Mouse (Mus musculus) layer of hippocampus, postnatal 14 days (tissue): ENCODE measurements around the gene Spsb2. TPM values are rescaled to one million over a fixed set of nuclear protein-coding genes. Genes with fewer than 3 reads are reported as not detected.

Experiments used
- DNase-seq, 2 experiments: peaks; one replicate each; pipeline ENCODE4 v3.0.0; 2021 to 2022; ENCODE audit warnings: low spot score in 2 of 2, mixed read lengths in 1 of 2
- total RNA-seq, 2 experiments: library from RNA; stranded (reverse); gene quantifications; 2 replicates each; pipeline ENCODE4 v1.2.3; 2021

The Spsb2 gene
- total RNA-seq, 2 experiments from 2014 or later = 5.7 to 6.7 TPM

DNA sequence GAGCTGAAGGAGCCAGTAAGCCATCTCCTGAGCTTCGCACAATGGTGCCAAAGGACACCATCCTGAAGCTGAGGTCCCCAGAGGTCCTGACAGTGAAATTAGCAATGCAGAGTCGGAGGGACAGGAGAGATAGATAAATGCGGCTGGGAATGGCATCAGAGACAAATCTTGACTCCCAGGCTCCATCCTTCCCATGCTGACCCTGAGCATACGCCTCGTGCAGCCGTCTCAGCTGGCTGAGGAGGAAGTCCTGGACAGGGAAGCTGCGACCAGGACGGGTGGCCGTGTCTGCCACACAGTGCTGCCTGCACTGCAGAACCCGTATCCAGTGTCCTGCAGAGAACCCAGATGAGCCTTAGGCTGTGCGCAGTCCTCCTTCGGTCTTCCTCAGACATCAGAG lies 46.2 kb downstream of the Spsb2 start:
- DNase-seq = no peak

DNA sequence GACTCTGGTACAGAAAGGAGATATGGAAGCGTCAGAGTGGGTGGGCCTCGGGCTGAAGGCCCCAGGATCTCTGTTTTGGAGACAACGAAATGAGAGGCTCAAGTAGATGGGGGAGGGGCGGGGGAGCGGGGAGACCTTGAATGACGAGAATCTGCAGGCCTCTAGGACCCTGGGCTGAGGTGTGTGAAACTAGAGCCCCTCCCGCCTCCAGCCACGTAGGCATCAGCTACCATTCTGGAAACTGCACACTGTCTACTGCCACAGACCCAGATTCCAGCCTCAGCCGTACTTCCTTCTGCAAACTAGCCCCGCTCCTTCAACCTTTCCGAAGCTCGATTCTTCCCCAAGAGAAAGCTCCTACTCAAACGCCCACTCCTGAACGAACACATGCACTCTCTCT lies 47.9 kb downstream of the Spsb2 start:
- DNase-seq = peak; percentile 35 to 52

DNA sequence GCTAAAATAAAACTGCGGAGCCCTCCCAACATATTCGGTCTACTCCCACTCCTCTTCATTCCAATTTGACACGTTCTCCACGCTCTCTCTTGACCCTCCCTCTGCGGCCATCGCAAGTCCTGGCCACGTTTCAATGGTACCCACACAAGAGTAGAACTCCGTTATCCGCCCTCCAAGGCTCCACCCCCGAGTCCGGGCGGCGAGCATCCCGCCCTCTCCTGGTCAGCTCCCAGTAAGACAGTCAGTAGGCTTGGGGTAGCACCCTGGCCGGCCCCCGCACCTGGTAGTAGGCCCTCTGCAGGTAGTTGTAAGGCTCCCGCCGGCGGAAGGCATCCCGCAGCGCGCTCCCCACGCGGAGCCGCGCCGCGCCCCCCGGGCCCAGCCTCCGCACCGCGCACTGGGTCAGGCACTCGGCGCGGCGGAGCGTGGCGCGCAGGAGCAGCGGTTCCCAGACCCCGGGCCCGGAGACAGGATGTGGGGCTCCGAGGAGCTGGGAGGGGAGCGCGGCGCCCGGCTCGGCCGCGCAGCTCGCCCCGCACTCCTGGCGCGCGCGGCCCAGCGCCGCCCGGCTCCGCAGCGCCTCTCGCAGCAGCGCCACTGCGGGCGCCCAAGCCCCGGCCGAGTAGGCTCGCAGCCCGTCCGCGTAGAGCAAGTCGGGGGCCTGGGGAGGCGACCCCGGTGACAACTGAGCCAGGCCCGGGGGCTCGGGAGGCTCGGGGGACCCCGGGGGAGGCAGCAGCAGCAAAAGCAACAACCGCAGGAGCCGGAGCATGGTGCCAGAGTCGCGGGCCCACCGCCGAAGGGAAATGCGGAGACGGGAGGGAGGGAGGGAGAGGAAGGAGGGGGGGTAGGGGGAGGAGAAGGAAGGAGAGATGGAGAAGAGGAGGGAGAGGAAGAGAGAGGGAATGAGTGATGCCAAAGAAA lies 48.7 kb downstream of the Spsb2 start, which contains the start of gene P3h3:
TSS of gene P3h3 (minus strand) at position 837 of the 924 bp plus-strand sequence.
- DNase-seq = peak; percentile 88 to 89

DNA sequence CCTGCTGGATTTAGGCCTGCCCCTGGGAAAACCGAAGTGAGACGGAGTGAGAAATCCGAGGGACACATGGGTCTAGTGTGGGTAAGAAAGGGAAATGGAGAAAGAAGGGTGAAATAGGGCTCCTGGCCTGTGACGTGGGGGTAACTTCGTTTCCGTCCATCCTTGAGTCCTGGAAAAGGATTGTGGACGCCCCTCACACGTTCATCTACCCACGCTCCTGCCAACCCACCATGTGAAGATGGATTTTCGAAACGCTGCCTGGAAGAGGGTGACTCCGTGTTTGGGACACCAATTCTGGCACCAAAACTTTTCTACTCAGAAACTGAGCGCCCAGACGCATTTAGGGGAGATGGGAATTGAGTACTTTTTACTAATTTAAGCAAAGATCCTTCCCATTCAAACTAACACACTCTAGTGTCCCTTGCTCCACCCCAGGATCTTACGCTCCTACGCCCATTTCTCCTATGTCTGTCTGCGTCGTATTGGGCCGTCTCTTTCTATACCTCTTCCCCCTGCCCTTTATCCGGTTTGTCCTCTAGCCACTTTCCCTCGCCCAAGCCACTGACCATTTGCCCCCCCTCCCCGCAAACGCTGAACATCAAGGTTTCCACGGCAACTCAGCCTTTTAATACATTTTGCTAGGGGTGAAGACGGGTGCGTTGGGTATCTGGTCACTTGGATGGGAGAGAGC lies 49.5 kb downstream of the Spsb2 start:
- DNase-seq = no peak

DNA sequence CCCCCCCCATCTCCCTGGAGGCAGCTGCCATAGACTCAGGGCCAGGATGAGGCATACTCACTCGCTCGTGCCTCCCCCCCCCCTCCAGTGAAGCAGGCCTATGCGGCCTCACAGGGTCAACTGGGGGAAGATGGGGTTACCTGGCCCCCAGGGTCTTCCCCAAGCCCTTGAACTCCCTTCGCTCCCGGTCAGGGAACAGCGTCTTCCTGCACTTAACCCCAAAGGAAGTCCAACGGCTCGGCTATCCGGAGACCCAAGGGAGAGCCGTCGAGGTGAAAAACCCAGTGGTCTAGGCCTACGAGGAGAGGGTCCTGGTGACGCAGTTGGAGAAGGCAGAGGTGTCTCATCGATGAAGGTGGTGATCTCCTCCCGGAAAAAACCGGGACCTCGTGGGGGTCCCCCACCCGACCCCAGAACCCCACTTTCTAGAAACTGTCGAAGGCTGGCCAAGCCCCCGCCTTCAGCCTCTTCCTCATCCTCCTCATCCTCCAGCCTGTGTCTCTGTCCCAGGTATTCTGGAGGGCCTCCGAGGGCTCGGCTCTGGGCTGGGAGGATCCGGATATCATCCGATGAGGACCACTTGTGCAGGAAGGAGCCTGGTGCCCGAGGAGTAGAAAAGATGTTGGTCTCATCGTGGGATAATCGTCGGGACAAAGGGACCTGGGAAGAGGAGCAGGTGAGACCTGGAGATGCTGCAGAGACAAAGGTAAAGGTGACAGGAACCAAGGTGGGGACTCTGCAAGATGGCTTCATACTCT lies 50.3 kb downstream of the Spsb2 start:
- no peak for DNase-seq

DNA sequence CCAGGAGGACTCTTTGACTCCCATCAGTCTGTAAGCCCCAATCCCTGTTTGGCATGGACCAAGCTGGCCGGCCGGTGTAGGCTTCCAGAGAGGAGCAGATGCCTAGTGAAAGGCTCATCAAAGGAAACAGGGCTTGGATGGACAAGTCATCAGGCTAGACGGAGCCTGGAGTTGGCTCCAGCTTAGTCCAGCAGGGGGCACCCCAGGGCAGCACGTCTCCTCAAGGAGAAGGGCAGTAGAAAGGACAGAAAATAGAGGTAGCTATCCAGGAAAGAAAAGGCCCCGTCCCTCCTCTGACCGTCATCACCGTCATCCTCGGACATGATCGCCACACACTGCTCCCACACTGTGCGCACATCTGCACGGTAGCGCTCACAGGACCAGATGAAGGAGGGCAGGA lies 51.3 kb downstream of the Spsb2 start:
- DNase-seq = peak; percentile 87 to 89

Other genes with a start within 250 kb of the Spsb2 start
- not detected for gene C1rb, start 238.4 kb upstream of the Spsb2 start, total RNA-seq
- gene C1s2, start 172.6 kb upstream of the Spsb2 start, total RNA-seq = under 1 TPM; 0.23 to 0.29 TPM
- gene Lpcat3, start 145.6 kb upstream of the Spsb2 start, total RNA-seq = 10 to 100 TPM; 42.3 to 45.3 TPM
- gene Emg1, start 96.5 kb upstream of the Spsb2 start, total RNA-seq = 10 to 100 TPM; 50.7 to 51.1 TPM
- 100 to 1,000 TPM; 138 to 141 TPM for gene Phb2, start 96.3 kb upstream of the Spsb2 start, total RNA-seq
- gene Ptpn6, start 69.9 kb upstream of the Spsb2 start, total RNA-seq = 1 to 10 TPM; 3.8 to 5.7 TPM
- 100 to 1,000 TPM; 297 to 325 TPM for gene Grcc10, start 67.3 kb upstream of the Spsb2 start, total RNA-seq
- 1 to 10 TPM in 1 of 2 experiments, not detected in 1; 1.3 TPM for gene Gm45234, start 52.6 kb upstream of the Spsb2 start, total RNA-seq
- 100 to 1,000 TPM; 147 to 149 TPM for gene Atn1, start 52.1 kb upstream of the Spsb2 start, total RNA-seq
- gene Eno2, start 39.0 kb upstream of the Spsb2 start, total RNA-seq = 100 to 1,000 TPM; 667 to 671 TPM
- 1 to 10 TPM; 1.6 to 3.4 TPM for gene Lrrc23, start 28.9 kb upstream of the Spsb2 start, total RNA-seq
- gene Tpi1, start 5.6 kb downstream of the Spsb2 start, total RNA-seq = 100 to 1,000 TPM; 578 to 579 TPM
- 100 to 1,000 TPM; 180 to 183 TPM for gene Usp5, start 20.8 kb downstream of the Spsb2 start, total RNA-seq
- 1 to 10 TPM; 2.0 to 3.4 TPM for gene Cdca3, start 20.9 kb downstream of the Spsb2 start, total RNA-seq
- under 1 TPM in 1 of 2 experiments, not detected in 1; 0.21 TPM for gene Gnb3, start 31.6 kb downstream of the Spsb2 start, total RNA-seq
- 10 to 100 TPM; 24.7 to 24.8 TPM for gene P3h3, start 49.1 kb downstream of the Spsb2 start, total RNA-seq
- gene Gpr162, start 55.3 kb downstream of the Spsb2 start, total RNA-seq = 100 to 1,000 TPM; 180 to 193 TPM
- gene Cd4, start 79.6 kb downstream of the Spsb2 start, total RNA-seq = under 1 TPM; 0.29 to 0.58 TPM
- gene Lag3, start 103.0 kb downstream of the Spsb2 start, total RNA-seq = 1 to 10 TPM; 2.6 to 3.0 TPM
- 1,000 to 10,000 TPM; 1,231 to 1,331 TPM for gene Ptms, start 111.4 kb downstream of the Spsb2 start, total RNA-seq
- gene Mlf2, start 122.7 kb downstream of the Spsb2 start, total RNA-seq = 100 to 1,000 TPM; 681 to 696 TPM
- 100 to 1,000 TPM; 125 to 128 TPM for gene Cops7a, start 156.9 kb downstream of the Spsb2 start, total RNA-seq
- gene Pianp, start 188.0 kb downstream of the Spsb2 start, total RNA-seq = 100 to 1,000 TPM; 119 to 120 TPM
- gene Zfp384, start 200.5 kb downstream of the Spsb2 start, total RNA-seq = 10 to 100 TPM; 41.9 to 49.2 TPM
- gene Ing4, start 231.1 kb downstream of the Spsb2 start, total RNA-seq = 10 to 100 TPM; 62.5 to 62.6 TPM
- 1 to 10 TPM; 6.2 to 8.1 TPM for gene Acrbp, start 241.0 kb downstream of the Spsb2 start, total RNA-seq